Mouse (Mus musculus) CH12.LX (cell line): ENCODE measurements around the gene Mecr. TPM values are rescaled to one million over a fixed set of nuclear protein-coding genes. Genes with fewer than 3 reads are reported as not detected.

Experiments
- DNase-seq: peaks from one replicate; pipeline ENCODE4 v3.0.0-alpha.2; 2013; ENCODE audit errors: extremely low read depth
- H3K27ac ChIP-seq: 2 replicates; pipeline ENCODE4 v1.5.1; 2012; ENCODE audit warnings: low read depth, mild to moderate bottlenecking, control low read depth, moderate library complexity; ENCODE audit not compliant: insufficient read depth
- H3K27me3 ChIP-seq: replicated peaks from 2 replicates; pipeline ENCODE3; 2012; ENCODE audit warnings: inconsistent platforms
- H3K36me3 ChIP-seq, 2 experiments: replicated peaks in 1 of 2; 2 replicates each; pipeline versions ENCODE3 to v1.6.1; 2012; ENCODE audit warnings: inconsistent platforms in 1 of 2, low read length in 1 of 2, mild to moderate bottlenecking in 1 of 2, mixed read lengths in 1 of 2, moderate library complexity in 1 of 2; ENCODE audit not compliant: control insufficient read depth in 1 of 2, insufficient read depth in 1 of 2
- H3K4me1 ChIP-seq, 2 experiments: 2 replicates each; pipeline ENCODE4 v1.6.1; 2012; ENCODE audit warnings: inconsistent platforms in 1 of 2, moderate library complexity in 1 of 2; ENCODE audit not compliant: insufficient read depth in 2 of 2, control insufficient read depth in 1 of 2
- H3K4me2 ChIP-seq: 2 replicates; pipeline ENCODE4 v1.6.1; 2012; ENCODE audit warnings: low read depth, mild to moderate bottlenecking, control low read depth; ENCODE audit not compliant: poor library complexity, insufficient read depth, severe bottlenecking
- H3K4me3 ChIP-seq, 3 experiments: fragments of 150-350 bp in 1 of 3; sonication (generic) in 1 of 3; replicated peaks in 1 of 3; 2 replicates each; pipeline versions ENCODE3 to v1.5.1; 2011 to 2012; ENCODE audit warnings: low read depth in 2 of 3, low read length in 2 of 3, mild to moderate bottlenecking in 2 of 3, moderate library complexity in 2 of 3, control low read depth in 1 of 3, improper control_type of control experiment in 1 of 3, inconsistent platforms in 1 of 3, mixed read lengths in 1 of 3; ENCODE audit not compliant: poor library complexity in 1 of 3
- H3K79me2 ChIP-seq: replicated peaks from 2 replicates; pipeline ENCODE4 v1.6.1; 2012; ENCODE audit warnings: mild to moderate bottlenecking, moderate library complexity; ENCODE audit not compliant: control insufficient read depth, poor library complexity, insufficient read depth, severe bottlenecking; ENCODE audit errors: extremely low read depth
- H3K9ac ChIP-seq: 2 replicates; pipeline ENCODE4 v1.6.1; 2012; ENCODE audit warnings: low read depth, mild to moderate bottlenecking, control low read depth, moderate library complexity; ENCODE audit not compliant: insufficient read depth
- H3K9me3 ChIP-seq: replicated peaks from 2 replicates; pipeline ENCODE3; 2012; ENCODE audit warnings: low read length, inconsistent platforms, mixed read lengths
- BHLHE40 ChIP-seq: IDR thresholded peaks from 2 replicates; pipeline ENCODE4 v1.6.1; 2011; ENCODE audit warnings: mild to moderate bottlenecking, low read depth, low read length, improper control_type of control experiment
- CHD1 ChIP-seq: IDR thresholded peaks from 2 replicates; pipeline ENCODE4 v1.6.1; 2012; ENCODE audit warnings: low read depth, low read length, improper control_type of control experiment, inconsistent platforms
- ETS1 ChIP-seq: conservative IDR thresholded peaks from 2 replicates; pipeline ENCODE4 v1.6.1; 2012; ENCODE audit warnings: low read depth, mild to moderate bottlenecking, inconsistent platforms, low read length, improper control_type of control experiment, moderate library complexity
- GABPA ChIP-seq: IDR thresholded peaks from 2 replicates; pipeline ENCODE4 v1.6.1; 2012; ENCODE audit warnings: low read depth, low read length, improper control_type of control experiment, inconsistent platforms; ENCODE audit not compliant: insufficient replicate concordance
- HCFC1 ChIP-seq: IDR thresholded peaks from 2 replicates; pipeline ENCODE4 v1.6.1; 2012; ENCODE audit warnings: low read depth, mild to moderate bottlenecking, inconsistent platforms, low read length, improper control_type of control experiment
- JUN ChIP-seq: IDR thresholded peaks from 2 replicates; pipeline ENCODE4 v1.6.1; 2011; ENCODE audit warnings: low read depth, mild to moderate bottlenecking, low read length, improper control_type of control experiment, moderate library complexity; ENCODE audit not compliant: insufficient read depth
- JUND ChIP-seq: conservative IDR thresholded peaks from 2 replicates; pipeline ENCODE4 v1.6.1; 2011; ENCODE audit warnings: low read depth, low read length, improper control_type of control experiment
- KAT2A ChIP-seq: IDR thresholded peaks from 2 replicates; pipeline ENCODE4 v1.6.1; 2012; ENCODE audit warnings: low read length, improper control_type of control experiment, inconsistent platforms; ENCODE audit not compliant: insufficient replicate concordance
- MAFK ChIP-seq: IDR thresholded peaks from 2 replicates; pipeline ENCODE4 v1.6.1; 2011; ENCODE audit warnings: low read length, improper control_type of control experiment; ENCODE audit not compliant: insufficient replicate concordance
- MAX ChIP-seq: IDR thresholded peaks from 2 replicates; pipeline ENCODE4 v1.6.1; 2011; ENCODE audit warnings: low read length, improper control_type of control experiment
- MAZ ChIP-seq: IDR thresholded peaks from 2 replicates; pipeline ENCODE4 v1.6.1; 2012; ENCODE audit warnings: low read depth, mild to moderate bottlenecking, inconsistent platforms, low read length, improper control_type of control experiment, moderate library complexity
- MYC ChIP-seq: IDR thresholded peaks from 2 replicates; pipeline ENCODE4 v1.6.1; 2011; ENCODE audit warnings: low read depth, mild to moderate bottlenecking, improper control_type of control experiment, low read length
- NRF1 ChIP-seq: IDR thresholded peaks from 2 replicates; pipeline ENCODE4 v1.6.1; 2014; ENCODE audit warnings: low read depth, mild to moderate bottlenecking, inconsistent platforms, low read length, improper control_type of control experiment, moderate library complexity
- RAD21 ChIP-seq: IDR thresholded peaks from 2 replicates; pipeline ENCODE4 v1.6.1; 2011; ENCODE audit warnings: low read depth, mild to moderate bottlenecking, low read length, improper control_type of control experiment, moderate library complexity
- RCOR1 ChIP-seq: conservative IDR thresholded peaks from 2 replicates; pipeline ENCODE4 v1.6.1; 2012; ENCODE audit warnings: low read depth, mild to moderate bottlenecking, inconsistent platforms, low read length, improper control_type of control experiment
- SIN3A ChIP-seq: IDR thresholded peaks from 2 replicates; pipeline ENCODE4 v1.6.1; 2012; ENCODE audit warnings: low read length, improper control_type of control experiment, inconsistent platforms
- TCF12 ChIP-seq: IDR thresholded peaks from 2 replicates; pipeline ENCODE4 v1.6.1; 2014; ENCODE audit warnings: low read depth, mild to moderate bottlenecking, inconsistent platforms, low read length, improper control_type of control experiment
- UBTF ChIP-seq: IDR thresholded peaks from 2 replicates; pipeline ENCODE4 v1.6.1; 2012; ENCODE audit warnings: low read depth, mild to moderate bottlenecking, inconsistent platforms, low read length, improper control_type of control experiment, moderate library complexity
- USF1 ChIP-seq: IDR thresholded peaks from 2 replicates; pipeline ENCODE4 v1.6.1; 2014; ENCODE audit warnings: low read depth, mild to moderate bottlenecking, inconsistent platforms, low read length, improper control_type of control experiment
- USF2 ChIP-seq: conservative IDR thresholded peaks from 2 replicates; pipeline ENCODE4 v1.6.1; 2011; ENCODE audit warnings: low read depth, low read length, improper control_type of control experiment
- ZKSCAN1 ChIP-seq: IDR thresholded peaks from 2 replicates; pipeline ENCODE4 v1.6.1; 2012; ENCODE audit warnings: low read depth, inconsistent platforms, low read length, improper control_type of control experiment, borderline replicate concordance
- ZMIZ1 ChIP-seq: IDR thresholded peaks from 2 replicates; pipeline ENCODE4 v1.6.1; 2012; ENCODE audit warnings: low read depth, mild to moderate bottlenecking, inconsistent platforms, low read length, improper control_type of control experiment
- dilution Hi-C: fragments of 300-500 bp; cut with MboI; formaldehyde crosslinking; loops from 2 replicates; pipeline ENCODE4 v1.14.3; 2020; ENCODE audit warnings: low sequenced_read_pairs; ENCODE audit not compliant: extremely low pct_unique_long_range_greater_than_20kb, extremely low pct_ligation_motif_present
- in situ Hi-C: fragments of 300-500 bp; cut with MboI; formaldehyde crosslinking; loops from 3 replicates; pipeline ENCODE4 v1.14.3; 2019; ENCODE audit warnings: low sequenced_read_pairs, low pct_ligation_motif_present, low pct_unique_long_range_greater_than_20kb, mixed read lengths
- polyA plus RNA-seq: library from polyadenylated mRNA; unstranded; fragments of >175 nt; gene quantifications from 2 replicates; pipeline ENCODE4 v1.2.1, GENCODE M21; 2012; ENCODE audit warnings: low read depth; ENCODE audit not compliant: insufficient read length
- total RNA-seq, 2 experiments: library from RNA; depleted of rRNA; stranded (reverse); fragments of 300-350 nt in 1 of 2; fragments of >200 nt in 1 of 2; gene quantifications; 2 replicates each; pipeline ENCODE4 v1.2.3; 2012 to 2014

The Mecr gene
- total and polyA plus RNA-seq, 3 experiments: 43.0 to 77.3 (median 54.6) TPM

GRCm38 (mm10) chr4:131812458-131812857, 30.8 kb upstream of the Mecr start:
- no peak overlapping the region for H3K27ac ChIP-seq
- TF ChIP-seq SIN3A (no peak), CHD1 (no peak), UBTF (no peak), ZMIZ1 (no peak), GABPA (no peak), RAD21 (no peak), USF2 (no peak), NRF1 (no peak), MAFK (no peak), HCFC1 (no peak), KAT2A (no peak), JUN (no peak), ZKSCAN1 (no peak), TCF12 (no peak)
- TF ChIP-seq, all 38 proteins: peak for 0
- H3K27me3 ChIP-seq: peaks cover 83% of the 10 kb centered on the region
- no peak overlapping the region for H3K4me2 ChIP-seq
- in situ Hi-C loops (no loop called here), dilution Hi-C loops (no loop called here)
- peaks cover 0 to 3% of the 10 kb centered on the region in 2 experiments; a peak in 1 of 4 replicates for H3K4me1 ChIP-seq
- H3K4me3 ChIP-seq: no peak overlapping the region
- no peaks in the 10 kb centered on the region for H3K9me3 ChIP-seq
- no peaks in the 10 kb centered on the region for H3K36me3 ChIP-seq
- H3K9ac ChIP-seq: no peak overlapping the region
- DNase-seq: no peak
- no peaks in the 10 kb centered on the region for H3K79me2 ChIP-seq

GRCm38 (mm10) chr4:131813798-131814197, 29.5 kb upstream of the Mecr start:
- peaks cover 83% of the 10 kb centered on the region for H3K27me3 ChIP-seq
- dilution Hi-C loops: no loop called here
- no peaks in the 10 kb centered on the region for H3K36me3 ChIP-seq

More at GRCm38 (mm10) chr4:131813798-131814197, 29.5 kb upstream of the Mecr start:
- TF ChIP-seq USF1 (no peak), MYC (no peak), MAX (no peak), NRF1 (no peak), RCOR1 (no peak), BHLHE40 (no peak), SIN3A (no peak), MAFK (no peak), HCFC1 (no peak), JUND (no peak), KAT2A (no peak), MAZ (no peak), ETS1 (no peak), ZMIZ1 (no peak), USF2 (no peak), CHD1 (no peak)
- no peak for DNase-seq
- Histone ChIP-seq H3K4me1 (peaks cover 0 to 3% of the 10 kb centered on the region in 2 experiments; a peak in 1 of 4 replicates), H3K9ac (no peak overlapping the region), H3K4me3 (no peak overlapping the region), H3K9me3 (no peaks in the 10 kb centered on the region), H3K4me2 (no peak overlapping the region), H3K27ac (no peak overlapping the region), H3K79me2 (no peaks in the 10 kb centered on the region)
- in situ Hi-C loops: no loop called here
